Comparison of ENCODE assay signal across 12 mouse cellular contexts in genomic region chr9:58467345-58468025, GRCm38 (mm10). TPM values are rescaled to one million over a fixed set of nuclear protein-coding genes. Genes with fewer than 3 reads are reported as not detected.
A peak's percentile ranks its signal among the peaks of the same experiment; 100 is the strongest.
DNase-seq lines count a peak whose midpoint lies in the region; ATAC-seq lines count a peak whose summit lies in the region.
"Had no signal": no experiment of that assay in that cellular context is flagged by ENCODE, and none has a peak within 500 bp of the region (broad histone marks: within the 10 kb centered on the region; RNA-seq: fewer than 3 reads in every experiment).

No protein-coding gene starts in this region.

- ATAC-seq in forebrain, embryonic 14.5 days: peak; percentile 57
- peak; percentile 53; the same call in 1 of the 2 replicates for ATAC-seq in hindbrain, embryonic 14.5 days (ENCODE audit: low FRiP score)
- ATAC-seq: activated CD4-positive, CD25-positive, alpha-beta regulatory T cell, adult 4 months had no signal

- 23% methylated on average over 5 of the region's 5 CpGs for WGBS in forebrain, embryonic 14.5 days
- 80% methylated on average over 5 of the region's 5 CpGs for WGBS in forebrain, embryonic 10.5 days
- 56% methylated on average over 5 of the region's 5 CpGs for WGBS in hindbrain, embryonic 14.5 days
- WGBS in hindbrain, embryonic 10.5 days: 79% methylated on average over 5 of the region's 5 CpGs
- 74% methylated on average over 5 of the region's 5 CpGs for WGBS in limb, embryonic 10.5 days

- H3K4me2 ChIP-seq in forebrain, embryonic 14.5 days (ENCODE audit: low read length): no peak overlapping the region
- no peak overlapping the region for H3K4me2 ChIP-seq in hindbrain, embryonic 14.5 days (replicated peaks)
- H3K4me2 ChIP-seq: liver, embryonic 11.5 days had no signal

- no peaks in the 10 kb centered on the region for H3K36me3 ChIP-seq in forebrain, embryonic 14.5 days (ENCODE audit: control insufficient read depth, insufficient read depth, low read length)
- no peaks in the 10 kb centered on the region for H3K36me3 ChIP-seq in forebrain, embryonic 10.5 days (replicated peaks)
- no peaks in the 10 kb centered on the region for H3K36me3 ChIP-seq in hindbrain, embryonic 14.5 days (replicated peaks; ENCODE audit: control insufficient read depth, insufficient read depth)
- no peaks in the 10 kb centered on the region for H3K36me3 ChIP-seq in hindbrain, embryonic 10.5 days
- no peaks in the 10 kb centered on the region for H3K36me3 ChIP-seq in limb, embryonic 10.5 days

- H3K4me3 ChIP-seq in forebrain, embryonic 14.5 days (ENCODE audit: low read depth, low read length): no peak overlapping the region
- no peak overlapping the region for H3K4me3 ChIP-seq in forebrain, embryonic 10.5 days
- H3K4me3 ChIP-seq in hindbrain, embryonic 14.5 days (replicated peaks; ENCODE audit: low read length): no peak overlapping the region
- H3K4me3 ChIP-seq in hindbrain, embryonic 10.5 days: no peak overlapping the region
- H3K4me3 ChIP-seq in limb, embryonic 10.5 days: no peak overlapping the region

- H3K27ac ChIP-seq in forebrain, embryonic 14.5 days (ENCODE audit: low read depth, low read length): no peak overlapping the region
- no peak overlapping the region for H3K27ac ChIP-seq in forebrain, embryonic 10.5 days
- no peak overlapping the region for H3K27ac ChIP-seq in hindbrain, embryonic 14.5 days
- H3K27ac ChIP-seq in hindbrain, embryonic 10.5 days: no peak overlapping the region
- no peak overlapping the region for H3K27ac ChIP-seq in limb, embryonic 10.5 days

- DNase-seq in forebrain, embryonic 14.5 days (ENCODE audit: low spot score): peak; percentile 59
- no peak for DNase-seq in forebrain, embryonic 10.5 days (ENCODE audit: extremely low spot score, low spot score)
- no peak for DNase-seq in hindbrain, embryonic 14.5 days (ENCODE audit: low spot score)
- DNase-seq in hindbrain, embryonic 10.5 days (ENCODE audit: low spot score): no peak
- peak; percentile 91 for DNase-seq in brain, adult 2 months (ENCODE audit: low read depth, low spot score)
- peak; percentile 64 to 74 for DNase-seq in left cerebral cortex, postnatal 25 days (ENCODE audit: low spot score in 2 of 2)
- DNase-seq in embryo, embryonic 9.5 days (ENCODE audit: extremely low spot score): no peak
- DNase-seq in limb, embryonic 10.5 days (ENCODE audit: low spot score): no peak
- DNase-seq: kidney, adult 11 months; lung, postnatal 10 days had no signal

- intact Hi-C loops in left cerebral cortex, postnatal 25 days (cut with DNase I): loop anchor here (1.0 kb wide), 1 partner anchor 25 kb away; no protein-coding TSS in a partner anchor

- no peak overlapping the region for H3K9ac ChIP-seq in forebrain, embryonic 14.5 days (ENCODE audit: low read length)
- no peak overlapping the region for H3K9ac ChIP-seq in hindbrain, embryonic 14.5 days

- H3K9me3 ChIP-seq in forebrain, embryonic 14.5 days (replicated peaks; ENCODE audit: control insufficient read depth, low read length): no peaks in the 10 kb centered on the region
- no peaks in the 10 kb centered on the region for H3K9me3 ChIP-seq in forebrain, embryonic 10.5 days
- H3K9me3 ChIP-seq in hindbrain, embryonic 14.5 days (ENCODE audit: control insufficient read depth, low read length): no peaks in the 10 kb centered on the region
- H3K9me3 ChIP-seq in hindbrain, embryonic 10.5 days: no peaks in the 10 kb centered on the region
- H3K9me3 ChIP-seq in limb, embryonic 10.5 days (replicated peaks): no peaks in the 10 kb centered on the region

- H3K27me3 ChIP-seq in forebrain, embryonic 14.5 days (replicated peaks; ENCODE audit: control insufficient read depth, insufficient read depth, low read length): no peaks in the 10 kb centered on the region
- peaks cover 9% of the 10 kb centered on the region; the same call in 1 of the 2 replicates for H3K27me3 ChIP-seq in forebrain, embryonic 10.5 days (ENCODE audit: poor library complexity, severe bottlenecking)
- no peaks in the 10 kb centered on the region for H3K27me3 ChIP-seq in hindbrain, embryonic 14.5 days (ENCODE audit: control insufficient read depth, insufficient read depth, low read length)
- no peaks in the 10 kb centered on the region for H3K27me3 ChIP-seq in hindbrain, embryonic 10.5 days (ENCODE audit: insufficient read depth, poor library complexity, severe bottlenecking)
- H3K27me3 ChIP-seq in limb, embryonic 10.5 days (ENCODE audit: low read depth, poor library complexity, severe bottlenecking): 0 out of 2 replicates have a peak, but pooled peaks cover 6% of the 10 kb centered on the region

- H3K4me1 ChIP-seq in forebrain, embryonic 14.5 days (ENCODE audit: control insufficient read depth, insufficient read depth, low read length): peaks cover 7% of the 10 kb centered on the region
- peaks cover 8% of the 10 kb centered on the region for H3K4me1 ChIP-seq in forebrain, embryonic 10.5 days
- H3K4me1 ChIP-seq in hindbrain, embryonic 14.5 days (replicated peaks; ENCODE audit: control insufficient read depth, insufficient read depth, low read length): peaks cover 6% of the 10 kb centered on the region; the same call in 1 of the 2 replicates
- 0 out of 2 replicates have a peak, but pooled peaks cover 7% of the 10 kb centered on the region for H3K4me1 ChIP-seq in hindbrain, embryonic 10.5 days (replicated peaks)
- no peaks in the 10 kb centered on the region for H3K4me1 ChIP-seq in limb, embryonic 10.5 days

RNA-seq across cellular contexts. Expression of gene Insyn1, which starts 20.9 kb away (rescaled TPM):
- 8.0 and 8.1 TPM in 2 replicates for polyA plus RNA-seq in forebrain, embryonic 14.5 days (2014; fragmentation: Nextera tagmentation; extraction: Ambion mirVana)
- 0.66 TPM in 2 replicates for polyA plus RNA-seq in forebrain, embryonic 10.5 days (2016; fragmentation: Nextera tagmentation; extraction: Ambion mirVana)
- 15.1 and 16.7 TPM in 2 replicates for polyA plus RNA-seq in hindbrain, embryonic 14.5 days (2014; fragmentation: Nextera tagmentation; extraction: Ambion mirVana)
- polyA plus RNA-seq in hindbrain, embryonic 10.5 days (2016; fragmentation: Nextera tagmentation; extraction: Ambion mirVana): 1.1 and 2.1 TPM in 2 replicates
- total RNA-seq in left cerebral cortex, postnatal 25 days (2021): 100 to 1,000 TPM; 221 to 222 TPM
- polyA plus RNA-seq in limb, embryonic 10.5 days (2016; fragmentation: Nextera tagmentation; extraction: Ambion mirVana): 1.2 and 1.3 TPM in 2 replicates
- polyA plus RNA-seq: activated CD4-positive, CD25-positive, alpha-beta regulatory T cell, adult 4 months had no signal

Comparison
In these comparisons a context has a peak if more than half of its experiments do, and no peak if none do; other contexts are left out.
1. DNase-seq: peak in forebrain, embryonic 14.5 days (single experiment), brain, adult 2 months (single experiment) and left cerebral cortex, postnatal 25 days (2 of 2); none in forebrain, embryonic 10.5 days (single experiment), hindbrain, embryonic 14.5 days (single experiment), hindbrain, embryonic 10.5 days (single experiment), embryo, embryonic 9.5 days (single experiment) and limb, embryonic 10.5 days (single experiment).